Mouse (Mus musculus): Measurements from ENCODE around the gene Icam1. TPM values are rescaled to one million over a fixed set of nuclear protein-coding genes. Genes with fewer than 3 reads are reported as not detected.
A peak's percentile ranks its signal among the peaks of the same experiment; 100 is the strongest.

Gene Icam1
- polyA plus RNA-seq (2015; fragmentation: Nextera tagmentation; extraction: Ambion mirVana) = 4.2 and 16.9 TPM in 2 replicates

DNA sequence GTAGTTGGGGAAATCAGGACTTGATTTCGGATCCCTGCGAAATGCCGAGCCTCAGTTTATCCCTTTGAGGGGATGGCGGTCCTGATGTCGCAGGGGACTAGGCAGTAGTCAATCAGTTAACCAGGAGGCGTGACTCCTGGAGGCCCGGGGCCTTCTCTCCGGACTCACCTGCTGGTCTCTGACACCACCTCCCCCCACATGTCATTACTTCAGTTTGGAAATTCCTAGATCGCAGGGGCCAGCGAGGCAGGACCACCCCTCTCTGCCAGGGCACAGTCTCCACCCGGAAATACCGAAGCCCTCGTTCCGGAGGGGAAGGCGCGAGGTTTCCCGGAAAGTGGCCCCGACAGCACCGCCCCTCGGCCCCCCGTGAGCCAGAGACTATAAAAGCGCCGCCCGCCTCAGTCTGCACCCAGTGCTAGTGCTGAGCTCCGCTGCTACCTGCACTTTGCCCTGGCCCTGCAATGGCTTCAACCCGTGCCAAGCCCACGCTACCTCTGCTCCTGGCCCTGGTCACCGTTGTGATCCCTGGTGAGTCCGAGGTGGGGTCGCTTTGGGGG lies at the start of gene Icam1:
Gene Icam1 (plus strand): TSS at position 415 of the 560 bp plus-strand sequence.
- H3K9ac ChIP-seq (replicated peaks) = no peak within 1 kb of the TSS
- WGBS = 1% methylated on average over 30 of the region's 30 CpGs

GRCm38 (mm10) chr9:20966008-20966407 lies 49.8 kb upstream of the Icam1 start:
- no peak overlapping the region for H3K4me3 ChIP-seq (replicated peaks)
- no peak overlapping the region for H3K4me2 ChIP-seq
- no peaks in the 10 kb centered on the region for H3K9me3 ChIP-seq (replicated peaks)
- H3K36me3 ChIP-seq = peaks cover 5% of the 10 kb centered on the region; the same call in 1 of the 2 replicates
- no peak overlapping the region for H3K9ac ChIP-seq (replicated peaks)
- H3K27ac ChIP-seq (replicated peaks) = no peak overlapping the region
- no peaks in the 10 kb centered on the region for H3K27me3 ChIP-seq (replicated peaks)
- 80% methylated on average over 3 of the region's 3 CpGs for WGBS
- ATAC-seq (ENCODE audit: low FRiP score) = no peak
- no peaks in the 10 kb centered on the region for H3K4me1 ChIP-seq

More for the DNA sequence above, at the start of gene Icam1:
- Histone ChIP-seq H3K4me2 (peak within 1 kb of the TSS; percentile 52), H3K9me3 (replicated peaks) (no peaks in the 10 kb centered on the region), H3K4me1 (peaks cover 14% of the 10 kb centered on the region), H3K36me3 (no peaks in the 10 kb centered on the region), H3K4me3 (replicated peaks) (peak within 1 kb of the TSS; percentile 30), H3K27me3 (replicated peaks) (peaks cover 63% of the 10 kb centered on the region), H3K27ac (replicated peaks) (no peak within 1 kb of the TSS)
- no peak for ATAC-seq (ENCODE audit: low FRiP score)

DNA sequence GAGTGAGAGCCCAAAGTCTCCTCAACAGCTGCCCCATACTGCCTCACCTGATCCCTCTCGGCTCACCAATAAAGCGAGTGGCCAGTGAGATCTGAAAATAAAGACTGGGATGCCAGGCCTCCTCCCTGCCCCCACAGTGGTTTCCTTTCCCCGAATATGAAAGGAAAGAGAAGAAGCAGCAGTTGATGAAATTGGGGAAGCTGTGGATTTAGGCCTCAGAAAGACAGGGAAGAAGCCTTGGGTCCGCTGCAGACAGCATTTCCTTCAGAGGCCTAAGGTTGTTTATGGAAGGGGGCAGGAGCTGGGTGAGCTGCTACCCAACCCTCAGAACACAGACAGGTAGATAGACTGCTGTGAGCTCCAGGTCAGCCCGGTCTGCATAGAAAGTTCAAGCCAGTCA lies 49.0 kb upstream of the Icam1 start:
- H3K4me2 ChIP-seq = no peak overlapping the region
- no peak for ATAC-seq (ENCODE audit: low FRiP score)
- no peak overlapping the region for H3K9ac ChIP-seq (replicated peaks)
- H3K9me3 ChIP-seq (replicated peaks) = no peaks in the 10 kb centered on the region
- no peak overlapping the region for H3K27ac ChIP-seq (replicated peaks)
- WGBS = 83% methylated on average over 5 of the region's 5 CpGs
- no peaks in the 10 kb centered on the region for H3K27me3 ChIP-seq (replicated peaks)
- no peak overlapping the region for H3K4me3 ChIP-seq (replicated peaks)
- peaks cover 5% of the 10 kb centered on the region; the same call in 1 of the 2 replicates for H3K36me3 ChIP-seq
- peaks cover 2% of the 10 kb centered on the region; the same call in 1 of the 2 replicates for H3K4me1 ChIP-seq

DNA sequence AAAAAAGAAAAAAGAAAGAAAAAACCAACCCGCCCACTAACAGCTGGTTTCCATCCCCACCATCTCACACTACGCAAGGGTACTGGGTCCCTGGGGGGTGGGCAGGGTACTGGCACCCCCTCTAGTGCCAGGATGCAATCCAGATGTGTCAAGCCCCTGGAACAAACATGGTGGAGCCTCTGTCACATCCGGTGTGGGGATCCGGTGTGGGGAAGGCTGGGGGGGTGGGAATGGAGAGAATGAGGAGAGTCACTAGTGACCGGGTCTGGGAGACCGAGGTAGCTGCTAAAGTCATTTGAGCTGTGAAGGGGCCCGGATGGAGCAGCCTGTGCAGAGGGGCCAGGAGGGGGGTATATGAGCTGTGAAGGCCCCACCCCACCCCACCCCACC lies 44.0 kb upstream of the Icam1 start:
- H3K4me2 ChIP-seq = peak overlapping the region; percentile 99
- no peaks in the 10 kb centered on the region for H3K27me3 ChIP-seq (replicated peaks)
- peak overlapping the region; percentile 45 for H3K27ac ChIP-seq (replicated peaks)
- no peaks in the 10 kb centered on the region for H3K9me3 ChIP-seq (replicated peaks)
- 0 out of 2 replicates have a peak overlapping the region, but pooled peaks have one; percentile 14 for H3K9ac ChIP-seq (replicated peaks)
- 83% methylated on average over 7 of the region's 7 CpGs for WGBS
- H3K36me3 ChIP-seq = peaks cover 5% of the 10 kb centered on the region; the same call in 1 of the 2 replicates
- H3K4me3 ChIP-seq (replicated peaks) = no peak overlapping the region
- ATAC-seq (ENCODE audit: low FRiP score) = no peak
- peaks cover 45% of the 10 kb centered on the region for H3K4me1 ChIP-seq

GRCm38 (mm10) chr9:20972141-20972992 lies 43.4 kb upstream of the Icam1 start:
- H3K9me3 ChIP-seq (replicated peaks) = no peaks in the 10 kb centered on the region
- H3K9ac ChIP-seq (replicated peaks) = no peak overlapping the region; the same call in 1 of the 2 replicates
- peak overlapping the region; percentile 99 for H3K4me2 ChIP-seq
- H3K27ac ChIP-seq (replicated peaks) = peak overlapping the region; percentile 45
- H3K4me1 ChIP-seq = peaks cover 46% of the 10 kb centered on the region
- no peaks in the 10 kb centered on the region for H3K27me3 ChIP-seq (replicated peaks)
- 39% methylated on average over 28 of the region's 28 CpGs for WGBS
- H3K4me3 ChIP-seq (replicated peaks) = no peak overlapping the region
- peak; percentile 3; the same call in 1 of the 2 replicates for ATAC-seq (ENCODE audit: low FRiP score)
- H3K36me3 ChIP-seq = peaks cover 5% of the 10 kb centered on the region; the same call in 1 of the 2 replicates

DNA sequence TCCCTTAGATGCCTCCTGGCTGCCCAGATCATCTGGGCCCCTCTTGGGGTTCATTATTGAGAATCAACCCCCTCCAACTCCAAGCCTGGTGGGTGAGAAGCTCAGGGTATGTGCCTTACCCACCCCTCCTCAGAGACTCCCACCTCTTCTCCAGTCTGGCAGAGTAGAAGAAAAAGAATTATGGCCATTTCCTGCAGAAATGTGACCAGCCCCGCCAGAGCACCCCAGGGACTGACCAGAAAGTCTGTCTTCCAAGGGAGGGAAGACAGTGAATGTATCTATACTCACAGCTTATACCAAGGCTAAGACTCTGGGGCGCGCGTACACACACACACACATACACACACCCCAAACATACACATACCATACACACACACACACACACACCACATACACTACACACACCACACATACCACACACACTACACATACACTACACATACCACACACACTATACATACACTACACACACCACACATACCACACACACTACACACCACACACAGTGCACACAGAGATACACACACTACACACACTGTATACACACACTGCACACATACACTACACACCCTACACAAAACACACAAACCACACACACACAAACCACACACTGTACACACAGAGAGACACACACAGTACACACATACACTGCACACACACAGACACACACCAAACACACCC lies 42.6 kb upstream of the Icam1 start:
- H3K4me3 ChIP-seq (replicated peaks) = no peak overlapping the region
- no peak overlapping the region for H3K27ac ChIP-seq (replicated peaks)
- 82% methylated on average over 4 of the region's 4 CpGs for WGBS
- H3K9ac ChIP-seq (replicated peaks) = no peak overlapping the region
- H3K9me3 ChIP-seq (replicated peaks) = no peaks in the 10 kb centered on the region
- H3K27me3 ChIP-seq (replicated peaks) = no peaks in the 10 kb centered on the region
- ATAC-seq (ENCODE audit: low FRiP score) = no peak
- peak overlapping the region; percentile 99 for H3K4me2 ChIP-seq
- H3K4me1 ChIP-seq = peaks cover 46% of the 10 kb centered on the region
- H3K36me3 ChIP-seq = no peaks in the 10 kb centered on the region; the same call in 1 of the 2 replicates

- H3K4me1 ChIP-seq = peaks cover 46% of the 10 kb centered on the region
- WGBS = 69% methylated on average over 6 of the region's 6 CpGs
- H3K9me3 ChIP-seq (replicated peaks) = no peaks in the 10 kb centered on the region
- ATAC-seq (ENCODE audit: low FRiP score) = no peak
- no peak overlapping the region for H3K4me3 ChIP-seq (replicated peaks)
- H3K27ac ChIP-seq (replicated peaks) = no peak overlapping the region
- no peaks in the 10 kb centered on the region for H3K27me3 ChIP-seq (replicated peaks)
- H3K4me2 ChIP-seq = peak overlapping the region; percentile 99
- H3K36me3 ChIP-seq = no peaks in the 10 kb centered on the region
- no peak overlapping the region for H3K9ac ChIP-seq (replicated peaks)
Measured at GRCm38 (mm10) chr9:20973682-20974075, 42.1 kb upstream of the Icam1 start.

- peaks cover 46% of the 10 kb centered on the region for H3K4me1 ChIP-seq
- peak overlapping the region; percentile 80 for H3K27ac ChIP-seq (replicated peaks)
- H3K36me3 ChIP-seq = no peaks in the 10 kb centered on the region
- ATAC-seq (ENCODE audit: low FRiP score) = peak; percentile 37
- peak overlapping the region; percentile 99 for H3K4me2 ChIP-seq
- H3K9ac ChIP-seq (replicated peaks) = peak overlapping the region; percentile 85
- H3K27me3 ChIP-seq (replicated peaks) = no peaks in the 10 kb centered on the region
- no peaks in the 10 kb centered on the region for H3K9me3 ChIP-seq (replicated peaks)
- peak overlapping the region; percentile 80 for H3K4me3 ChIP-seq (replicated peaks)
- WGBS = under 1% methylated on average over 45 of the region's 45 CpGs
Measured at GRCm38 (mm10) chr9:20975431-20976215, 40.2 kb upstream of the Icam1 start.

GRCm38 (mm10) chr9:20976216-20976960 lies 39.4 kb upstream of the Icam1 start, which contains the start of gene S1pr2:
Gene S1pr2 (minus strand): TSS chr9:20976781.
- WGBS = under 1% methylated on average over 42 of the region's 47 CpGs
- H3K27ac ChIP-seq (replicated peaks) = peak within 1 kb of the TSS; percentile 80

GRCm38 (mm10) chr9:20976961-20977689 lies 38.7 kb upstream of the Icam1 start:
- peaks cover 40% of the 10 kb centered on the region for H3K4me1 ChIP-seq
- 0 out of 2 replicates have a peak, but pooled peaks have one; percentile 16 for ATAC-seq (ENCODE audit: low FRiP score)
- peak overlapping the region; percentile 85 for H3K9ac ChIP-seq (replicated peaks)
- H3K27ac ChIP-seq (replicated peaks) = peak overlapping the region; percentile 80; the same call in 1 of the 2 replicates
- 4% methylated on average over 4 of the region's 4 CpGs for WGBS
- peak overlapping the region; percentile 99 for H3K4me2 ChIP-seq
- peak overlapping the region; percentile 80 for H3K4me3 ChIP-seq (replicated peaks)
- H3K9me3 ChIP-seq (replicated peaks) = no peaks in the 10 kb centered on the region
- H3K36me3 ChIP-seq = no peaks in the 10 kb centered on the region
- no peaks in the 10 kb centered on the region for H3K27me3 ChIP-seq (replicated peaks)

More at GRCm38 (mm10) chr9:20976216-20976960, 39.4 kb upstream of the Icam1 start, which contains the start of gene S1pr2:
- Histone ChIP-seq H3K4me1 (peaks cover 46% of the 10 kb centered on the region), H3K9me3 (replicated peaks) (no peaks in the 10 kb centered on the region), H3K36me3 (no peaks in the 10 kb centered on the region), H3K27me3 (replicated peaks) (no peaks in the 10 kb centered on the region), H3K4me2 (peak within 1 kb of the TSS; percentile 99), H3K4me3 (replicated peaks) (peak within 1 kb of the TSS; percentile 80), H3K9ac (replicated peaks) (peak within 1 kb of the TSS; percentile 85)
- peak; percentile 65 for ATAC-seq (ENCODE audit: low FRiP score)
